Mouse (Mus musculus) ovary, adult 2 months (tissue): ENCODE results near the gene Scn7a. TPM values are rescaled to one million over a fixed set of nuclear protein-coding genes. Genes with fewer than 3 reads are reported as not detected.

Experiments used
- polyA plus RNA-seq: library from polyadenylated mRNA; depleted of rRNA; stranded (reverse); fragments of >200 nt; gene quantifications from 2 replicates; pipeline ENCODE4 v1.2.3, GENCODE M21; 2012; rRNA removed

Gene Scn7a
- polyA plus RNA-seq, result 1.1 and 1.2 TPM in 2 replicates

GRCm38 (mm10) chr2:66784765-66785164, at the start of gene Scn7a:
Gene Scn7a, minus strand, starts transcription at chr2:66784914.

GRCm38 (mm10) chr2:66634580-66635359, 149.9 kb downstream of the Scn7a start, which contains the start of gene Scn9a:
Gene Scn9a, minus strand, starts transcription at chr2:66634962.

Other genes with a start within 250 kb of the Scn7a start
- 0.02 TPM in 1 of 2 replicates, not detected in the other for gene Scn9a, start 150.0 kb downstream of the Scn7a start, polyA plus RNA-seq